Mouse (Mus musculus) lung, adult 18-20 months (tissue): ENCODE measurements at regions not wholly inside any gene's neighbourhood (a gene's known extent, or its start where the extent isn't known, plus 50 kb on each side); places are given as distances from the start of the nearest gene placed in this dataset.

ENCODE experiments used
- DNase-seq, 2 experiments: peaks; one replicate each; pipeline ENCODE4 v3.0.0; 2022; ENCODE audit warnings: mixed read lengths in 2 of 2

GRCm38 (mm10) chr17:52195804-52196203 lies 362.7 kb upstream of the Satb1 start:
- DNase-seq = no peak

GRCm38 (mm10) chr17:52191064-52191682 lies 358.1 kb upstream of the Satb1 start:
- DNase-seq = no peak

- DNase-seq = peak in 1 of 2 experiments; percentile 25
Measured at GRCm38 (mm10) chr17:52182706-52183105, 349.6 kb upstream of the Satb1 start.

GRCm38 (mm10) chr17:52177996-52178395 lies 344.9 kb upstream of the Satb1 start:
- DNase-seq = no peak

GRCm38 (mm10) chr17:52168076-52168838 lies 335.2 kb upstream of the Satb1 start:
- no peak for DNase-seq

- no peak for DNase-seq
Measured at GRCm38 (mm10) chr17:52167658-52168057, 334.6 kb upstream of the Satb1 start.

GRCm38 (mm10) chr17:52165891-52166485 lies 332.9 kb upstream of the Satb1 start:
- DNase-seq = no peak

- peak; percentile 6 to 24 for DNase-seq
Measured at GRCm38 (mm10) chr17:52162559-52163397, 329.7 kb upstream of the Satb1 start.

GRCm38 (mm10) chr17:52150496-52150895 lies 317.4 kb upstream of the Satb1 start:
- DNase-seq = no peak

- DNase-seq = no peak
Measured at GRCm38 (mm10) chr17:52149834-52150233, 316.7 kb upstream of the Satb1 start.

GRCm38 (mm10) chr17:52149068-52149467 lies 316.0 kb upstream of the Satb1 start:
- peak; percentile 3 to 14 for DNase-seq

- DNase-seq = no peak
Measured at GRCm38 (mm10) chr17:52103891-52104290, 270.8 kb upstream of the Satb1 start.

GRCm38 (mm10) chr17:52085834-52086233 lies 252.7 kb upstream of the Satb1 start:
- DNase-seq = no peak

GRCm38 (mm10) chr17:52084455-52084854 lies 251.4 kb upstream of the Satb1 start:
- DNase-seq = no peak

GRCm38 (mm10) chr17:52079316-52079715 lies 246.2 kb upstream of the Satb1 start:
- DNase-seq = no peak

- DNase-seq = no peak
Measured at GRCm38 (mm10) chr17:52078496-52078895, 245.4 kb upstream of the Satb1 start.

GRCm38 (mm10) chr17:52077951-52078350 lies 244.9 kb upstream of the Satb1 start:
- no peak for DNase-seq

- no peak for DNase-seq
Measured at GRCm38 (mm10) chr17:52076746-52077145, 243.7 kb upstream of the Satb1 start.

- DNase-seq = no peak
Measured at GRCm38 (mm10) chr17:52067721-52068120, 234.6 kb upstream of the Satb1 start.

GRCm38 (mm10) chr17:52064618-52065017 lies 231.5 kb upstream of the Satb1 start:
- DNase-seq = no peak

- DNase-seq = no peak
Measured at GRCm38 (mm10) chr17:52063121-52063520, 230.0 kb upstream of the Satb1 start.

- no peak for DNase-seq
Measured at GRCm38 (mm10) chr17:52062096-52062665, 229.1 kb upstream of the Satb1 start.

- DNase-seq = no peak
Measured at GRCm38 (mm10) chr17:52036479-52036878, 203.4 kb upstream of the Satb1 start.
